Mouse (Mus musculus): ENCODE data around the gene Ccdc122. TPM values are rescaled to one million over a fixed set of nuclear protein-coding genes. Genes with fewer than 3 reads are reported as not detected.
A peak's percentile ranks its signal among the peaks of the same experiment; 100 is the strongest.

The Ccdc122 gene
- polyA plus RNA-seq, 1 experiment from 2014 or later: 0.90 TPM

- no peak overlapping the region for H3K4me3 ChIP-seq (ENCODE audit: low read depth, low read length)
- WGBS: 82% methylated on average over 6 of the region's 6 CpGs
- no peak overlapping the region for H3K27ac ChIP-seq (ENCODE audit: low read depth, low read length)
- no peak overlapping the region for H3K4me2 ChIP-seq (ENCODE audit: low read length)
- no peaks in the 10 kb centered on the region for H3K27me3 ChIP-seq (replicated peaks; ENCODE audit: control insufficient read depth, insufficient read depth, low read length)
- DNase-seq (ENCODE audit: low spot score) (no peak), ATAC-seq (no peak)
- no peaks in the 10 kb centered on the region for H3K36me3 ChIP-seq (ENCODE audit: control insufficient read depth, insufficient read depth, low read length)
- H3K9me3 ChIP-seq (replicated peaks; ENCODE audit: control insufficient read depth, low read length): no peaks in the 10 kb centered on the region
- H3K4me1 ChIP-seq (ENCODE audit: control insufficient read depth, insufficient read depth, low read length): no peaks in the 10 kb centered on the region; the same call in 1 of the 2 replicates
- H3K9ac ChIP-seq (ENCODE audit: low read length): no peak overlapping the region
Measured at GRCm38 (mm10) chr14:77150556-77150955, 114.0 kb downstream of the Ccdc122 start.

- ATAC-seq (no peak), DNase-seq (ENCODE audit: low spot score) (no peak)
- H3K9me3 ChIP-seq (replicated peaks; ENCODE audit: control insufficient read depth, low read length): no peaks in the 10 kb centered on the region
- no peak overlapping the region for H3K4me3 ChIP-seq (ENCODE audit: low read depth, low read length)
- WGBS: 95% methylated on average over 7 of the region's 7 CpGs
- no peak overlapping the region for H3K27ac ChIP-seq (ENCODE audit: low read depth, low read length)
- H3K36me3 ChIP-seq (ENCODE audit: control insufficient read depth, insufficient read depth, low read length): no peaks in the 10 kb centered on the region
- H3K9ac ChIP-seq (ENCODE audit: low read length): no peak overlapping the region
- H3K4me2 ChIP-seq (ENCODE audit: low read length): no peak overlapping the region
- H3K27me3 ChIP-seq (replicated peaks; ENCODE audit: control insufficient read depth, insufficient read depth, low read length): no peaks in the 10 kb centered on the region
- peaks cover 4% of the 10 kb centered on the region; the same call in 1 of the 2 replicates for H3K4me1 ChIP-seq (ENCODE audit: control insufficient read depth, insufficient read depth, low read length)
Measured at GRCm38 (mm10) chr14:77151431-77151830, 114.9 kb downstream of the Ccdc122 start.

- no peaks in the 10 kb centered on the region for H3K36me3 ChIP-seq (ENCODE audit: control insufficient read depth, insufficient read depth, low read length)
- WGBS: under 1% methylated on average over 73 of the region's 73 CpGs
Measured at GRCm38 (mm10) chr14:77156222-77156910, 119.8 kb downstream of the Ccdc122 start, which contains the start of gene Enox1. Gene Enox1, plus strand, starts transcription at chr14:77156763.

GRCm38 (mm10) chr14:77156911-77157504, 120.4 kb downstream of the Ccdc122 start:
- peak; percentile 46 for DNase-seq (ENCODE audit: low spot score)
- H3K27ac ChIP-seq (ENCODE audit: low read depth, low read length): peak overlapping the region; percentile 95
- H3K9ac ChIP-seq (ENCODE audit: low read length): peak overlapping the region; percentile 96
- peaks cover 8% of the 10 kb centered on the region; the same call in 1 of the 2 replicates for H3K4me1 ChIP-seq (ENCODE audit: control insufficient read depth, insufficient read depth, low read length)
- under 1% methylated on average over 37 of the region's 64 CpGs for WGBS
- no peaks in the 10 kb centered on the region for H3K36me3 ChIP-seq (ENCODE audit: control insufficient read depth, insufficient read depth, low read length)
- peak; percentile 47 for ATAC-seq
- no peaks in the 10 kb centered on the region for H3K27me3 ChIP-seq (replicated peaks; ENCODE audit: control insufficient read depth, insufficient read depth, low read length)
- H3K4me2 ChIP-seq (ENCODE audit: low read length): peak overlapping the region; percentile 93
- no peaks in the 10 kb centered on the region for H3K9me3 ChIP-seq (replicated peaks; ENCODE audit: control insufficient read depth, low read length)
- H3K4me3 ChIP-seq (ENCODE audit: low read depth, low read length): peak overlapping the region; percentile 90

More at GRCm38 (mm10) chr14:77156222-77156910, 119.8 kb downstream of the Ccdc122 start, which contains the start of gene Enox1:
- H3K9me3 ChIP-seq (replicated peaks; ENCODE audit: control insufficient read depth, low read length): no peaks in the 10 kb centered on the region
- peak within 1 kb of the TSS; percentile 95 for H3K27ac ChIP-seq (ENCODE audit: low read depth, low read length)
- no peaks in the 10 kb centered on the region for H3K27me3 ChIP-seq (replicated peaks; ENCODE audit: control insufficient read depth, insufficient read depth, low read length)
- H3K4me3 ChIP-seq (ENCODE audit: low read depth, low read length): peak within 1 kb of the TSS; percentile 90
- ATAC-seq: peak; percentile 91
- peak within 1 kb of the TSS; percentile 93 for H3K4me2 ChIP-seq (ENCODE audit: low read length)
- peak; percentile 97 for DNase-seq (ENCODE audit: low spot score)
- peak within 1 kb of the TSS; percentile 96 for H3K9ac ChIP-seq (ENCODE audit: low read length)
- peaks cover 8% of the 10 kb centered on the region; the same call in 1 of the 2 replicates for H3K4me1 ChIP-seq (ENCODE audit: control insufficient read depth, insufficient read depth, low read length)

- Histone ChIP-seq H3K27me3 (replicated peaks; ENCODE audit: control insufficient read depth, insufficient read depth, low read length) (no peaks in the 10 kb centered on the region), H3K4me2 (ENCODE audit: low read length) (peak overlapping the region; percentile 93), H3K9ac (ENCODE audit: low read length) (peak overlapping the region; percentile 96), H3K4me1 (ENCODE audit: control insufficient read depth, insufficient read depth, low read length) (peaks cover 8% of the 10 kb centered on the region; the same call in 1 of the 2 replicates), H3K36me3 (ENCODE audit: control insufficient read depth, insufficient read depth, low read length) (no peaks in the 10 kb centered on the region), H3K9me3 (replicated peaks; ENCODE audit: control insufficient read depth, low read length) (no peaks in the 10 kb centered on the region), H3K27ac (ENCODE audit: low read depth, low read length) (peak overlapping the region; percentile 95), H3K4me3 (ENCODE audit: low read depth, low read length) (peak overlapping the region; percentile 90)
- peak; percentile 81 for DNase-seq (ENCODE audit: low spot score)
- WGBS: under 1% methylated on average over 31 of the region's 31 CpGs
- ATAC-seq: peak; percentile 77
Measured at GRCm38 (mm10) chr14:77157505-77157911, 120.9 kb downstream of the Ccdc122 start.

- ATAC-seq: no peak
- 72% methylated on average over 5 of the region's 5 CpGs for WGBS
Measured at GRCm38 (mm10) chr14:77159397-77159796, 122.8 kb downstream of the Ccdc122 start.

More at GRCm38 (mm10) chr14:77159397-77159796, 122.8 kb downstream of the Ccdc122 start:
- Histone ChIP-seq H3K27ac (ENCODE audit: low read depth, low read length) (no peak overlapping the region), H3K9ac (ENCODE audit: low read length) (peak overlapping the region; percentile 33; the same call in 1 of the 2 replicates), H3K36me3 (ENCODE audit: control insufficient read depth, insufficient read depth, low read length) (no peaks in the 10 kb centered on the region), H3K27me3 (replicated peaks; ENCODE audit: control insufficient read depth, insufficient read depth, low read length) (no peaks in the 10 kb centered on the region), H3K4me2 (ENCODE audit: low read length) (peak overlapping the region; percentile 93), H3K4me3 (ENCODE audit: low read depth, low read length) (no peak overlapping the region), H3K4me1 (ENCODE audit: control insufficient read depth, insufficient read depth, low read length) (peaks cover 8% of the 10 kb centered on the region; the same call in 1 of the 2 replicates), H3K9me3 (replicated peaks; ENCODE audit: control insufficient read depth, low read length) (no peaks in the 10 kb centered on the region)
- DNase-seq (ENCODE audit: low spot score): peak; percentile 59

Other genes starting within 250 kb of the Ccdc122 start
- gene Lacc1, start 132 bp downstream of the Ccdc122 start, polyA plus RNA-seq (2014; fragmentation: Nextera tagmentation; extraction: Ambion mirVana): 1.6 TPM in 2 replicates
- gene Enox1, start 120.0 kb downstream of the Ccdc122 start, polyA plus RNA-seq (2014; fragmentation: Nextera tagmentation; extraction: Ambion mirVana): 28.0 and 39.0 TPM in 2 replicates